Mouse (Mus musculus): ENCODE measurements around the gene Tlr9. TPM values are rescaled to one million over a fixed set of nuclear protein-coding genes. Genes with fewer than 3 reads are reported as not detected.

The Tlr9 gene
- polyA plus RNA-seq, 1 experiment = 3.8 TPM

GRCm38 (mm10) chr9:106203990-106204851 lies 18.2 kb upstream of the Tlr9 start:
- Histone ChIP-seq H3K4me1 (ENCODE audit: control insufficient read depth, insufficient read depth, insufficient read length, low read length) (peaks cover 21% of the 10 kb centered on the region), H3K27me3 (ENCODE audit: control insufficient read depth, insufficient read depth, low read length) (no peaks in the 10 kb centered on the region), H3K27ac (ENCODE audit: insufficient read depth, low read depth, low read length) (no peak overlapping the region), H3K36me3 (ENCODE audit: control insufficient read depth, insufficient read depth, low read length) (no peaks in the 10 kb centered on the region), H3K4me3 (ENCODE audit: low read depth, low read length) (peak overlapping the region; percentile 41)
- no peak for TF ChIP-seq CTCF (IDR thresholded peaks at IDR 0.05; ENCODE audit: extremely low read depth, insufficient read length, insufficient replicate concordance, low read depth, low read length)
- TF ChIP-seq POLR2A (IDR thresholded peaks at IDR 0.05; ENCODE audit: low read depth, low read length) = no peak
- WGBS = 71% methylated on average over 7 of the region's 7 CpGs

- Histone ChIP-seq H3K4me3 (ENCODE audit: low read depth, low read length) (no peak overlapping the region), H3K27ac (ENCODE audit: insufficient read depth, low read depth, low read length) (no peak overlapping the region), H3K27me3 (ENCODE audit: control insufficient read depth, insufficient read depth, low read length) (no peaks in the 10 kb centered on the region), H3K4me1 (ENCODE audit: control insufficient read depth, insufficient read depth, insufficient read length, low read length) (peaks cover 15% of the 10 kb centered on the region), H3K36me3 (ENCODE audit: control insufficient read depth, insufficient read depth, low read length) (no peaks in the 10 kb centered on the region)
- TF ChIP-seq POLR2A (IDR thresholded peaks at IDR 0.05; ENCODE audit: low read depth, low read length) (no peak), CTCF (IDR thresholded peaks at IDR 0.05; ENCODE audit: extremely low read depth, insufficient read length, insufficient replicate concordance, low read depth, low read length) (no peak)
- 82% methylated on average over 7 of the region's 7 CpGs for WGBS
These were observed 16.6 kb upstream of the Tlr9 start for GRCm38 (mm10) chr9:106205713-106206290.

GRCm38 (mm10) chr9:106206515-106206914 lies 15.9 kb upstream of the Tlr9 start:
- H3K36me3 ChIP-seq (ENCODE audit: control insufficient read depth, insufficient read depth, low read length) = no peaks in the 10 kb centered on the region
- TF ChIP-seq CTCF (IDR thresholded peaks at IDR 0.05; ENCODE audit: extremely low read depth, insufficient read length, insufficient replicate concordance, low read depth, low read length) = no peak
- TF ChIP-seq POLR2A (IDR thresholded peaks at IDR 0.05; ENCODE audit: low read depth, low read length) = no peak
- WGBS = 77% methylated on average over 2 of the region's 2 CpGs

GRCm38 (mm10) chr9:106208181-106208580 lies 14.2 kb upstream of the Tlr9 start:
- Histone ChIP-seq H3K27me3 (ENCODE audit: control insufficient read depth, insufficient read depth, low read length) (no peaks in the 10 kb centered on the region), H3K4me1 (ENCODE audit: control insufficient read depth, insufficient read depth, insufficient read length, low read length) (peaks cover 12% of the 10 kb centered on the region), H3K36me3 (ENCODE audit: control insufficient read depth, insufficient read depth, low read length) (peaks cover 5% of the 10 kb centered on the region; the same call in 1 of the 2 replicates), H3K4me3 (ENCODE audit: low read depth, low read length) (no peak overlapping the region), H3K27ac (ENCODE audit: insufficient read depth, low read depth, low read length) (no peak overlapping the region)
- TF ChIP-seq CTCF (IDR thresholded peaks at IDR 0.05; ENCODE audit: extremely low read depth, insufficient read length, insufficient replicate concordance, low read depth, low read length) (no peak), POLR2A (IDR thresholded peaks at IDR 0.05; ENCODE audit: low read depth, low read length) (no peak)
- WGBS = 87% methylated on average over 5 of the region's 5 CpGs

More at GRCm38 (mm10) chr9:106206515-106206914, 15.9 kb upstream of the Tlr9 start:
- H3K27me3 ChIP-seq (ENCODE audit: control insufficient read depth, insufficient read depth, low read length) = no peaks in the 10 kb centered on the region
- peaks cover 16% of the 10 kb centered on the region for H3K4me1 ChIP-seq (ENCODE audit: control insufficient read depth, insufficient read depth, insufficient read length, low read length)
- H3K27ac ChIP-seq (ENCODE audit: insufficient read depth, low read depth, low read length) = no peak overlapping the region
- no peak overlapping the region for H3K4me3 ChIP-seq (ENCODE audit: low read depth, low read length)

DNA sequence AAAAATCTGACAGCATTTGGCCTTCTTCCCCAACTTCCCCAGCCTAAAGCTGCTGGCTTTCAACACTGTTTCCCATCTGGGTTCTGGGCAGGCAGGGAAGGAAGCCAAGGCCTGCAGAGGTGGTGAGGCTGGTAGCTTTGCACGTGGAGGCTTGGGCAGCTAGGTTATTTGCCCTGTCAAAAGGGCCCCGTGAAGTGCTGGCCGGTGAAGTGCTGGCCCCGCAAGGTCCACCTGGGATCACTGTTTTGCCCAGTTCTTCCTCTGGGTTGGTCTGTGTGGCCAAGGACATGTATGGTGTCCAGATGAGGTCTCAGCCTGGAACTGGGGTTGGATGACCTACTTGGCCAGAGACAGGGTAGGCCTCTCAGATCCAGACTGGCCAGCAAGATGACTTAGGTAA lies 12.4 kb upstream of the Tlr9 start:
- WGBS = 86% methylated on average over 4 of the region's 4 CpGs
- Histone ChIP-seq H3K36me3 (ENCODE audit: control insufficient read depth, insufficient read depth, low read length) (peaks cover 16% of the 10 kb centered on the region; the same call in 1 of the 2 replicates), H3K27me3 (ENCODE audit: control insufficient read depth, insufficient read depth, low read length) (no peaks in the 10 kb centered on the region), H3K4me3 (ENCODE audit: low read depth, low read length) (no peak overlapping the region), H3K27ac (ENCODE audit: insufficient read depth, low read depth, low read length) (no peak overlapping the region), H3K4me1 (ENCODE audit: control insufficient read depth, insufficient read depth, insufficient read length, low read length) (peaks cover 3% of the 10 kb centered on the region)
- TF ChIP-seq POLR2A (IDR thresholded peaks at IDR 0.05; ENCODE audit: low read depth, low read length) = no peak
- TF ChIP-seq CTCF (IDR thresholded peaks at IDR 0.05; ENCODE audit: extremely low read depth, insufficient read length, insufficient replicate concordance, low read depth, low read length) = no peak

DNA sequence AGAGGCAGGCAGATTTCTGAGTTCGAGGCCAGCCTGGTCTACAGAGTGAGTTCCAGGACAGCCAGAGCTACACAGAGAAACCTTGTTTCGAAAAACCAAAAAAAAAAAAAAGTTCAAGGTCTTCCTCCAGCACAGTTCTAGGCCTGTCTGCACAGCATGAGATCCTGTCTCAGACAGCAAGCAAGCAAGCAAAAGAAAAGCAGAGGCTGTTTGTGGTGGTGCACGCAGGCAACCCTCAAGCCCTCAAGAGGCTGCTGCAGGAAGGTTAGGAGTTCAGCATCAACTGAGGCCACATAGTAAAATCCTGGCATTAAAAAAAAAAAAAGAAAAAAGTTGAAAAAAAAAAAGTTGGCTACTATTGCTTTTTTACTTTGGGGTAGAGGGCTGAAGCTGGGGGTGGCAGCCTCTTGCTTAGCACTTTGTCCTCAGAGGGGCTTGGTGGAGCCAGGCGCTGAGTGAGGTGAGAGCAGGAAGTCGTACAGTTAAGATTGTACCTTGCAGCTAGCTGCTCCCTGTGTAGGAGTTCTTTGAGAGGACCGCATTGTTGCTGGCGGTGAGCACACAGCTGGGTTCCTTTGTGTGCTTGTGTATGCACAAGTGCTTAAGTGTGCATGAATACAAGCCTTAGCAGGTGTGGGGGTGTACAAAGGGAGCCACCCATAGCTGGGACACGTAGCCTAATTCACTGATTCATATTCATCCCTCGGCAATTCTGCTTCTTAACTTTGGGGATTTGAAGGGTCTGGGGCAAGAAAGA lies 11.4 kb upstream of the Tlr9 start:
- no peak for TF ChIP-seq POLR2A (IDR thresholded peaks at IDR 0.05; ENCODE audit: low read depth, low read length)
- TF ChIP-seq CTCF (IDR thresholded peaks at IDR 0.05; ENCODE audit: extremely low read depth, insufficient read length, insufficient replicate concordance, low read depth, low read length) = no peak
- Histone ChIP-seq H3K4me3 (ENCODE audit: low read depth, low read length) (no peak overlapping the region), H3K27me3 (ENCODE audit: control insufficient read depth, insufficient read depth, low read length) (no peaks in the 10 kb centered on the region), H3K36me3 (ENCODE audit: control insufficient read depth, insufficient read depth, low read length) (peaks cover 16% of the 10 kb centered on the region; the same call in 1 of the 2 replicates), H3K27ac (ENCODE audit: insufficient read depth, low read depth, low read length) (0 out of 2 replicates have a peak overlapping the region, but pooled peaks have one; percentile 7), H3K4me1 (ENCODE audit: control insufficient read depth, insufficient read depth, insufficient read length, low read length) (peaks cover 3% of the 10 kb centered on the region)
- WGBS = 76% methylated on average over 9 of the region's 9 CpGs

Measured in small intestine, adult 2 months (tissue).